Mouse (Mus musculus) heart, postnatal 0 days (tissue): Measurements from ENCODE around the gene Fam102b. TPM values are rescaled to one million over a fixed set of nuclear protein-coding genes. Genes with fewer than 3 reads are reported as not detected.

ENCODE experiments used
- ATAC-seq: fragments of 200-750 bp; cut with Nextera tagmentation; 2 replicates; pipeline ENCODE4 v1.8.0; 2017; ENCODE audit warnings: low read depth, moderate number of reproducible peaks, moderate library complexity; ENCODE audit not compliant: insufficient read depth
- DNase-seq: peaks from one replicate; pipeline ENCODE4 v3.0.0-alpha.2; 2016; ENCODE audit warnings: low spot score
- H3K27ac ChIP-seq: fragments of 300-500 bp; sonication (generic); 2 replicates; pipeline ENCODE4 v1.5.1; 2014; ENCODE audit warnings: low read depth, mild to moderate bottlenecking
- H3K27me3 ChIP-seq: fragments of 300-500 bp; sonication (generic); 2 replicates; pipeline ENCODE4 v1.6.1; 2014; ENCODE audit warnings: low read length, mixed read lengths; ENCODE audit not compliant: control insufficient read depth, insufficient read depth
- H3K36me3 ChIP-seq: fragments of 300-500 bp; sonication (generic); replicated peaks from 2 replicates; pipeline ENCODE4 v1.6.1; 2014; ENCODE audit warnings: low read length, mixed read lengths; ENCODE audit not compliant: control insufficient read depth, insufficient read depth
- H3K4me1 ChIP-seq: fragments of 300-500 bp; sonication (generic); 2 replicates; pipeline ENCODE4 v1.6.1; 2014; ENCODE audit warnings: antibody characterized with exemption; ENCODE audit not compliant: control insufficient read depth, insufficient read depth
- H3K4me2 ChIP-seq: fragments of 300-500 bp; sonication (generic); 2 replicates; pipeline ENCODE4 v1.6.1; 2014; ENCODE audit warnings: low read depth, mild to moderate bottlenecking, low read length, moderate library complexity
- H3K4me3 ChIP-seq: fragments of 300-500 bp; sonication (generic); 2 replicates; pipeline ENCODE4 v1.5.1; 2014; ENCODE audit warnings: low read depth, low read length
- H3K9ac ChIP-seq: fragments of 300-500 bp; sonication (generic); replicated peaks from 2 replicates; pipeline ENCODE4 v1.6.1; 2014; ENCODE audit warnings: low read depth, low read length, mixed read lengths
- H3K9me3 ChIP-seq: fragments of 300-500 bp; sonication (generic); replicated peaks from 2 replicates; pipeline ENCODE4 v1.6.1; 2016; ENCODE audit warnings: low read length; ENCODE audit not compliant: control insufficient read depth
- CTCF ChIP-seq: IDR thresholded peaks from 2 replicates; pipeline ENCODE4 v1.5.1; 2016; ENCODE audit warnings: antibody characterized with exemption, control low read depth, low read depth
- EP300 ChIP-seq: IDR thresholded peaks from 2 replicates; pipeline ENCODE4 v1.6.1; 2016; ENCODE audit warnings: antibody characterized with exemption, low read depth
- WGBS: fragments of 180-500 bp; shearing (Covaris S2); extraction: QIAGEN DNeasy Blood & Tissue Kit; methylation state at CpG from one replicate; pipeline ENCODE4 v1.1.7; 2014; 5-methylcytosine and 5-hydroxymethylcytosine counted together
- polyA plus RNA-seq: library from polyadenylated mRNA; unstranded; fragments of >200 nt; fragmentation: Nextera tagmentation; extraction: Ambion mirVana; gene quantifications from 2 replicates; pipeline ENCODE4 v1.2.1, GENCODE M21; 2015
- total RNA-seq: library from RNA; depleted of rRNA; stranded (reverse); fragments of >200 nt; gene quantifications from 2 replicates; pipeline ENCODE4 v1.2.3, GENCODE M21; 2014; ENCODE audit warnings: low replicate concordance

The Fam102b gene
- total and polyA plus RNA-seq, 2 experiments from 2014 or later = 3.7 to 16.5 TPM

DNA sequence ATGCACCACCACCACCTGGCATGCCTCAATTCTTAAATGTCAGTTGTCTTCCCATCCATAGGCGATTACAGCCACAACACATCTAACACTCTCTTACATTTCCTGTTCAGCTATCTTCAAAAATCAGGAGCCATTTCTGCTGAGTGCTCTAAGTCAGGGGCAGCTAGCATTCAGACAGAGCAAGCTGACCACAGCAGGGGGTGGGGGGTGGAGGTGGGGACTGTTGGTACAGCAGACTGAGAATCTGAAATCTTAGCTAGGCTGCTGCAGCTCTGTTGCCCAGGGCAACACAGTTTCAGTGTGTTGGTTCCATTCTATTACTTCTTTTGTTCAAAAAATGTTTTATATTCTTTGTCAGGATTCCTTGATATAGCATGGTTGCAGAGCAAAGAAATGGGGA, 40.9 kb downstream of the Fam102b start:
- H3K27me3 ChIP-seq = no peaks in the 10 kb centered on the region
- no peaks in the 10 kb centered on the region for H3K4me1 ChIP-seq
- TF ChIP-seq CTCF = no peak
- no peak for TF ChIP-seq EP300
- 0 out of 2 replicates have a peak, but pooled peaks cover 17% of the 10 kb centered on the region for H3K36me3 ChIP-seq
- no peak for ATAC-seq
- H3K4me2 ChIP-seq = no peak overlapping the region
- no peak overlapping the region for H3K27ac ChIP-seq
- no peak overlapping the region for H3K9ac ChIP-seq
- 73% methylated on average over 1 of the region's 1 CpGs for WGBS
- no peaks in the 10 kb centered on the region for H3K9me3 ChIP-seq
- no peak for DNase-seq
- no peak overlapping the region for H3K4me3 ChIP-seq

GRCm38 (mm10) chr3:108983989-108984388, 43.4 kb downstream of the Fam102b start:
- no peak for ATAC-seq
- DNase-seq = no peak
- TF ChIP-seq CTCF (no peak), EP300 (no peak)
- Histone ChIP-seq H3K27me3 (no peaks in the 10 kb centered on the region), H3K9ac (no peak overlapping the region), H3K4me1 (no peaks in the 10 kb centered on the region), H3K27ac (no peak overlapping the region), H3K4me3 (no peak overlapping the region), H3K9me3 (no peaks in the 10 kb centered on the region), H3K4me2 (no peak overlapping the region), H3K36me3 (peaks cover 23% of the 10 kb centered on the region)
- WGBS = 37% methylated on average over 5 of the region's 5 CpGs

DNA sequence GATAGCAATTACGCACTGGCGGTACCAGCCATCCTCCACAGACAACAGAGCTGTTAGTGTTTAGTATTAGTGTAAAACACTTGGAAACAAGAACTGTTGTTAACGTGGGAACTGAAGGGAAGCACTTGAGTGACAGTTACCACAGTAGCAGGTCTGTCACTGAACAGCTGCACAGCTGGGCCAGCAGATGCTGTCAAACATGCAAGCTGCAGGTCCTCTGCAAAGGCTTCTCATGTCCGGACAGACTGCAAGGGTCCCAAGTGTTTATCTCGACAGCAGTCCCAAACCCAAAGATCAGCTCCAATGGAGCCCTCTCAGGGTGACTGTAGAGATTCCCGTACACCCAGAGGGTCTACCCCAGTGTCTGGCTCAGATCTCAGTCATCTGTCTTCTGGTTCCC, 45.5 kb downstream of the Fam102b start:
- peaks cover 31% of the 10 kb centered on the region for H3K36me3 ChIP-seq
- TF ChIP-seq CTCF (no peak), EP300 (no peak)
- H3K27me3 ChIP-seq = no peaks in the 10 kb centered on the region

DNA sequence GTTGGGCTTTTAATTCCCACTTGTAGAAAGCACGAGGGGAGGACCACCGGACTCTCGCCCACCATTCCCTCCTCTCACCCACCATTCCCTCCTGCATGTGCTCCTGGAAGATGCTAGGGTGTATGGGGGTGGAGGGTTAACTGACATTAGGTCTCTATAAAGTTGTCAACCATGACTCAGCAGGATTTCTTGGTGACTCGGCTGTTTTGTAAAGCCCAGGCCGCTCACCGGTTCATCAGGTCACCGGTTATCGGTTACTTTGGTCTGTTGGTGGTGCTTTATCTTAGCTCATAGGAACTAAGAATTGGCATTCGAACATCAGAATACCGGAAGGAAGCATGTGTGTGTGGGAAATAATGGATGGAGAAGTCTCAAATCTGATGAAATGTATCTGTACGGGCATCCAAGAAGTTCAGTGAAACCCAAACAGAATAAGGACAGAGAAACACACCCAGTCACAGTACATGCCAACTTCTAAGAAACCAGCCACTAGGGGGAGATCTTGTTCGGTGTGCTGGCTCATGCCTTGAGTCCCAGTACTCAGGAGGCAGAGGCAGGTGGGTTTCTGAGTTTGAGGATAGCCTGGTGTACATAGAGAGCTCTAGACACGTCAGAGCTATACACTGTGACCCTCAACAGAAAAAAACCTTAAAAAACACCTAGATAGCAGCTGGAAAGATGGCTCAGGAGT, 49.9 kb downstream of the Fam102b start:
- no peaks in the 10 kb centered on the region for H3K9me3 ChIP-seq
- no peaks in the 10 kb centered on the region for H3K27me3 ChIP-seq
- no peak overlapping the region for H3K4me3 ChIP-seq
- H3K27ac ChIP-seq = no peak overlapping the region
- H3K4me2 ChIP-seq = no peak overlapping the region
- no peak for ATAC-seq
- TF ChIP-seq EP300 (no peak), CTCF (peak; percentile 32)
- H3K4me1 ChIP-seq = no peaks in the 10 kb centered on the region
- H3K9ac ChIP-seq = no peak overlapping the region
- H3K36me3 ChIP-seq = peaks cover 26% of the 10 kb centered on the region
- 90% methylated on average over 13 of the region's 13 CpGs for WGBS
- no peak for DNase-seq

More for the DNA sequence above, 45.5 kb downstream of the Fam102b start:
- no peak for ATAC-seq
- Histone ChIP-seq H3K4me3 (no peak overlapping the region), H3K4me2 (no peak overlapping the region), H3K27ac (no peak overlapping the region), H3K4me1 (no peaks in the 10 kb centered on the region), H3K9ac (no peak overlapping the region), H3K9me3 (no peaks in the 10 kb centered on the region)
- 62% methylated on average over 6 of the region's 6 CpGs for WGBS
- DNase-seq = no peak

- H3K9me3 ChIP-seq = no peaks in the 10 kb centered on the region
- TF ChIP-seq EP300 = no peak
- no peak for TF ChIP-seq CTCF
- ATAC-seq = no peak
- H3K4me3 ChIP-seq = no peak overlapping the region
- no peak overlapping the region for H3K9ac ChIP-seq
- 80% methylated on average over 15 of the region's 15 CpGs for WGBS
- no peak overlapping the region for H3K27ac ChIP-seq
- DNase-seq = no peak
- H3K4me2 ChIP-seq = no peak overlapping the region
- peaks cover 25% of the 10 kb centered on the region for H3K36me3 ChIP-seq
- no peaks in the 10 kb centered on the region for H3K4me1 ChIP-seq
- no peaks in the 10 kb centered on the region for H3K27me3 ChIP-seq
Measured at GRCm38 (mm10) chr3:108974920-108975485, 52.4 kb downstream of the Fam102b start.
